Mouse (Mus musculus) urinary bladder, postnatal 4 days (tissue): ENCODE measurements around the gene Nutf2.
"Not testable (repeated sequence)": the region's sequence is repeated elsewhere in the genome, so short reads cannot be mapped to it uniquely, and the experiment has no call there.

ENCODE experiments used
- DNase-seq, 2 experiments: peaks; one replicate each; pipeline ENCODE4 v3.0.0; 2021 to 2022; ENCODE audit warnings: low spot score in 2 of 2

Gene Nutf2

DNA sequence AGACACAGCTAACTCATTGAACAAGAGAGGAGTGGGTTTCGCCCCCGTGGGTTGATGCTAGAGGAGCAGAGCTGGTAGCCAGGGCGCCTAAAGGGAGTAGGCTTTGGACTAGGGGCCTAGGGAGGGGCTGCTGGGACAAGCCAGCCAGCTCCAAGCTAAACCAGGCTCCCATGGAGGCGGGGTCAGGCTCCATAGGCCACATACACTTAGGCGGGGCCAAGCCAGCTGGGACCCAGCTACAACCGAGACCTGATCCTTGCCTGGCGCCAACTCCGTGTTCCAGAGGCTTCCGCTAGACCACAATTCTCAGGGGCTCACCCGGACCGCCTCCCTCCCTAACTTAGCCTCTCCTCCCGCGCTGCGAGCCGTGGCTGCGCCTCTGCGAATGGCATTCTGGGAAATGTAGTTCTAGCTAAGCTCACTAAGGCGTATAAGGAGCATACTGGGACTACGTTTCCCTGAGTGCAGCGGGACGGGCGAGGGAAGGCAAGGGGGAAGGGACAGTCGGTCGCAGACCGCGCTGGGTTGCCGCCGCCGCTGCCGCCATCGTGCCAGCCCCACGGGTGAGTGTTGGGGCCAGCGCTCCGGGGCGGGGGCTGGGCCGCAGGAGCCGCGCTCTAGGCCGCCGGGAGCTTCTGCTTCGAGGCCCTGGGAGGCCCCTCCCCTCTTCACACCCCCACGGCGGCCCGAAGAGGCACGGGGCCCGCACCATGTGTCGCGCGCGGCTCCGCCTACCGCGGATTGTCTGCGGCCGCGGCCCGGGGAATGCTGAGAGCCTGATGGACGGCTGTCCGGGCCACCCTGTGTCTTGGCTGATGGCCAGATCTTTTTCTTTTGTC, at the start of gene Nutf2:
Gene Nutf2, plus strand, starts transcription at position 438 of the 839 bp plus-strand sequence.
- peak; percentile 94 to 97 for DNase-seq

GRCm38 (mm10) chr8:105811061-105811460, 49.3 kb upstream of the Nutf2 start:
- DNase-seq, result no peak

- DNase-seq, result no peak
These were observed 48.8 kb upstream of the Nutf2 start for GRCm38 (mm10) chr8:105811543-105811942.

GRCm38 (mm10) chr8:105812511-105812910, 47.9 kb upstream of the Nutf2 start:
- no peak for DNase-seq

DNA sequence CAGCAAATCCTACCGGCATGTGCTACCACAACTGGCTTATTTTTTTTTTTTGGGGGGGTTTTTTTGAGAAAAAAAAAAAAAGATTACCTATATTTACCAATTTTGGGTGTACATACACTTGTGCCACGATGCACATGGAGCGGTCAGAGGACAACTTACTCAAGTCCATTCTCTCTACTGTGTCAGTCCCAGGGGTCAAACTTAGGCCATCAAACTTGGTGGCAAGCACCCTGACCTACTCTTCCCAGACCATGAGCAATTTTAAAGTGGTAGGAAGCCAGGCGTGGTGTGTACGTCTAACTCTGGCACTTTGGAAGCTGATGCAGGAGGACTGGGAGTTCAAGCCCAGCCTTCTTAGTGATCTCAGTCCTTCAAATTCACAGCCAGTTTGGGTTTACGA, 47.1 kb upstream of the Nutf2 start:
- no peak for DNase-seq

DNA sequence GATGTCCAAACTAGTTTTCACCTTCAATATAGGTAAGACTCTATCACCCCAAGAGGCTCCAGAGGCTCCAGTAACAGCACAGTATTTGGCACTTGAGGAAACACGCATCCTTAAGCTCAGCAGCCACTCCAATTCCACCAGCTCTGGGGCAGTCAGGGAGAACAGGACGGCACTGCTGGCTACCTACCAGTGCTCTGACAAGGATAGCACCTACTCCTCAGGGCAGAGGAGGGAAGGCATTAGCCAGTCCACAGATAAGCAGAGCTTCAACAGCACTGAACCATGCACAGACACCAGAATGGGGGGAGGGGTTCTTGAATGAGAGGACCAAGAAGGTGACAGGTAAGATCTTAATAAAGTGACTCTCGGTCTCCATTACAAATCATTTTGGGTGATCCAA, 40.7 kb upstream of the Nutf2 start:
- DNase-seq, result no peak

DNA sequence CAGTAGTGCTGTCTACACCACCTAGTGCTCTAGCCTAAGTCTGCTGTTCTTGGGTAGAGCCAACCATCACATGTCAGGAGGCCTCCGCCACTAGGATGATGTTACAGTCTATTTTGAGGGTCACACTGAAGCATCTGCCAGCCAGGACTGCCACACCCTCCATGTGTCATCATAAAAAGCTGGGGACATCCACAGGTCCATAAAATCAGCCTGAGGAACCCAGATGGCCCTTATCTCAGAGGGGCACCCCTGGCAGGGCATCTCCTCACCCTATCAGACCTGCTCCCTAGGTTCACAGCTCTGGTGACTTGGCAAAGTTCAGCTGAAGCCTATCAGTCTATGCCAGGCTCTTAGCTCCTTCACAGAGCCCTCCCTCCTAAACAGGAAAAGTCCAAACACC, 39.5 kb upstream of the Nutf2 start:
- DNase-seq, result no peak

DNA sequence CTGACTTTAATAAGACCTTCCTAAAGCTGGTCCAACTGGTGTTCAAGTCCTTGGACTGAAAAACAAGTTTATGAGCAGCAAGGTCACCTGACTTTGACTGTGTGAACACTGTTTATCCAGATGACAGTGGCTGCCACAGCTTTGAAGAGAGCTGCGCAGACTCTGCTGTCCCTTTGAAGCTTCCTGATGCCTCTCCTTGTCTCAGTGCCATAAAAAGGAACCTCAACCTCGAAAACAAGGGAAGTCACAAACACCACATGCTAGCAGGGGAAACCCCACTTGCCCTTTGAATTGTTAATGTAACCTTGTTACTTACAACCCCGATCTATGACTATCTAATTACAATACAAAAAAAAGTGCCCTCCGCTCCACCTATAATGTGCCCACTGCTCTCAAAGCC, 34.9 kb upstream of the Nutf2 start:
- DNase-seq, result no peak

DNA sequence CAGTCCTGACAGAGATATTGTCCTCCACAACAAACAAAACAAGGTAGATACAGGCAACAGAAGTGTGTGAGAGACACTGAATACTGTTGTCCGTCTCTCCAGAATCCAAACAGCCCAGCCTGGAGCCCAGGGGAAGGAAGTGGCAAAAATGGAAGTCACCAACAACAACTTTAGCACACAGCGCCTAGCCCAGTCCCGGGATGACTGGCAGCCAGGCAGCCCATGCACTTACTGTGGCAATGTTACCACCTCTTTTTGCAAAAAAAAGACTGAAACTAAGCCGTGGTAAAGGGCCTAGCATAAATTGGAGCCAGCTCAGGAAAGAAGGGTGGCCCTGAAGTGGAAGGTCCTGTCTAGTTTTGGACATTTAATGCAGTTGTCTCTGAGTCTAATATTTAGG, 34.0 kb upstream of the Nutf2 start:
- no peak for DNase-seq

- DNase-seq, result peak; percentile 94 to 95
These were observed 33.2 kb upstream of the Nutf2 start, which contains the start of the genes Ranbp10 and Tsnaxip1 for GRCm38 (mm10) chr8:105826861-105827848. Gene Ranbp10, minus strand, starts transcription at chr8:105827350. Gene Tsnaxip1, plus strand, starts transcription at chr8:105827731.

DNA sequence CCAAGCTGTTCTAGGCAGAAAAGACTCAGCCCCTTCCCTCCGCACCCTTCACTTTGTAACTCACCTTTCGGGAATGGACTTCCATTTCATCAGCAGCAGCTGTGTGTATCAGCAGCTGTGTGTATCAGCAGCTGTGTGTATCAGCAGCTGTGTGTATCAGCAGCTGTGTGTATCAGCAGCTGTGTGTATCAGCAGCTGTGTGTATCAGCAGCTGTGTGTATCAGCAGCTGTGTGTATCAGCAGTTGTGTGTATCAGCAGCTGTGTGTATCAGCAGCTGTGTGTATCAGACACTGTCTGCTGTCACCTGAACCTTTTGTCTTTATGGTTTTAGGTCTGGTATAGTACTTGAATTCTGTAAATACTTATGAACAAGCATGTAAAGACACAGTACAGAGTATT, 26.6 kb upstream of the Nutf2 start:
- DNase-seq, result not testable (repeated sequence)

- DNase-seq, result peak; percentile 52 to 78
These were observed 25.1 kb upstream of the Nutf2 start for GRCm38 (mm10) chr8:105835318-105835717.

DNA sequence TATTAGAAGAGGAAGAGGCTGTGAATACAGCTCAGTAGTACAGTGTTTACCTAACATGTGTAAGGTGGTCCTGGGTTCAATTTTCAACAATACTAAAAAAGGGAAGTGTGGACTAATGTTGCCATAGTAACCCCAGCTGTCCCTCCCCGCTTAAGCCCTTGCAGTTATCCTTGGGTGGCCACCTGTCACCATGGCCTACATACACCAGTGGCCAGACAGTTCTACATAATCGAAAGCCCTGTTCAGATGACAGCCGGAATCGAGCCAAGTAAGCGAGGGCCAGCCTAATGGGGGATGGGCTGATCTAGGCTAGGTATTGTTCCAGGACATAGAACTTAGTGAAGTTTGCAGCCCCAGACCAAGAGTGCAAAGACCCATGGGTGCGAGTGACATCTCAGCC, 23.4 kb upstream of the Nutf2 start:
- no peak for DNase-seq

DNA sequence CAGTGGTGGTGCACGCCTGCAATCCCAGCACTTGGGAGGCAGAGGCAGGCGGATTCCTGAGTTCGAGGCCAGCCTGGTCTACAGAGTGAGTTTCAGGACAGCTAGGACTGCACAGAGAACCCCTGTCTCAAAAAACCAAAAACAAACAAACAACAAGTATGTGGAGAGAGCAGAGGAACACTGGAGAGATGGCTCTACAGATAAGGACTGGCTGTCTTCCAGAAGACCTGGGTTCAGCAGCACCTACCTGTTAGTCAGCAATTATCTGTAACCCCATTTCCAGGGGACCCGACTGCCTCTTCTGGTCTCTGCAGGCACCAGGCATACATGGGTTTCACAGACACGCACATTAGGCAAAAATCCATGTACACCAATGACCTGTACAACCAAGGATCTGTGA, 21.2 kb upstream of the Nutf2 start:
- DNase-seq, result no peak

- DNase-seq, result no peak
These were observed 13.7 kb upstream of the Nutf2 start for GRCm38 (mm10) chr8:105846678-105847077.

DNA sequence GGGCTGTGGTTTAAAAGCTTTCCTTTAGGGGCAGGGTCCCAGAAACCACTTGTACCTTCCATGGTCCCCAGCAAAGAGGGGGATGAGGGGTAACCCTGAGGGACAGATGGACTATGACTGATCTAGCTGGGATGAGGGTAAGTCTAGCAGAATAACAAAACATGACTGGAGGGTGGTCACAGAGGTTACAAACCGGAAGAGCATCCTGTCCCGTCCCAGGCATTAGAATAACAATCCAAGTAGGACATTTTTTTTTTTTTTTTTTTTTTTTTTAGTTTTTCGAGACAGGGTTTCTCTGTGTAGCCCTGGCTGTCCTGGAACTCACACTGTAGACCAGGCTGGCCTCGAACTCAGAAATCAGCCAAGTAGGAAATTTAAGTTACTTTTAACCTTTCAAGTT, 10.4 kb upstream of the Nutf2 start:
- no peak for DNase-seq

- no peak for DNase-seq
These were observed 9.8 kb upstream of the Nutf2 start for GRCm38 (mm10) chr8:105850611-105851010.

DNA sequence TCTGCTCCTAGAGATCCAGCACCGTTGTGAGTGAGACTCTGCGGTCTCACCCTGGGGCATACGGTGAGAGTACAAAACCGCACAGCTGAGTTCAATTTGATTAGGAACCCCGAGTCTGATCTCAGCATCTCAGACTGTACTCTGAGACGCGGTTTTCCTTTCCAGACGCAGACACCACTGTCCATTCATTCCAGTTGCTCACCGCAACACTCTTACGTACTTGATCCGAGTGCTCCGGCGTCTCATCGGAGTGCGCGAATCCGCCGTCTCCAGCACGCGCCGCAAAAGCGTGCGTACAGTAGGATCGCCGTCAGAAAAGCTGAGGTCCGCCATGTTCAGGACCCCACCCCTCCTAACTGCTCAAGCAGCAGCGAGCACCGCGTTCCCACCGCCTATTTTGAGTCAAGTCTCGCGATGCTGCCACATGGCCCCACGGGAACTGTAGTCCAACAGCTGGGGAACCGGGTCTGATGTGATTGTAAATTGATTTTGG, 8.7 kb upstream of the Nutf2 start:
- peak; percentile 81 to 90 for DNase-seq

- DNase-seq, result no peak
These were observed 8.1 kb upstream of the Nutf2 start for GRCm38 (mm10) chr8:105852146-105852729.

DNA sequence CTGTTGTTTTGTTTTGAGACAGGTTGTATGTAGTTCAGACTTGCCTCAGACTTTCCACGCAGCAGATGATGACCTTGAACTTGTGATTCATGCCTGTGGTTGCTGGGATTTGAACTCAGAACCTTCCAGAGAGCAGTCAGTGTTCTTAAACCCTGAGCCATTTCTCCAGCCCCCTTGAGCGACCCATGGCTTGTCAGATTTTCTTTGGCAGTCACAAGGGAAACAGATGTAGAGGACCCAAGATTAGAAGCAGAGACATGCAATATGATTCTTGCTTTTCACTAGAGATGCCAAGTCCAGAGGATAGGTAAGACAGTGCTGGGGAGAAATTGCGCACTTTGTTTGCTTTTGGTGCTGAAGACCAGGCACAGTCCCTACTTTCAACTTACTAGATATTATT, 7.2 kb upstream of the Nutf2 start, which contains the start of gene Cenpt:
Gene Cenpt, minus strand, starts transcription at position 101 of the 400 bp plus-strand sequence.
- no peak for DNase-seq

DNA sequence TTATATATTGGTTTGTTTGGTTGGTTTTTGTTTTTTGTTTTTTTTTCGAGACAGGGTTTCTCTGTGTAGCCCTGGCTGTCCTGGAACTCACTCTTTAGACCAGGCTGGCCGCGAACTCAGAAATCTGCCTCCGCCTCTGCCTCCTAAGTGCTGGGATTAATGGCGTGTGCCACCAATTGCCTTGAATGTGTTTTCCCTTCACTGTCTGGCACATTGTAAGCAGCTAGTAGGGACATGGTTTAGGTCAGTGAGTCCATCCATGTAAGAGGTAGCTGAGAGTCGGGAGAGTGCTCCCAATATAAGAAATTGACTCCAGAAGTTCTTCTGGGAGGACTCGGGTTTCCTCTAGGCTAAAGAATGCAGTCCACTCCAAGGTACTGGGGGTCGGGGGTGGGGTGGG, 6.1 kb upstream of the Nutf2 start:
- no peak for DNase-seq

GRCm38 (mm10) chr8:105854715-105855216, 5.6 kb upstream of the Nutf2 start, which contains the start of gene Thap11:
Gene Thap11, plus strand, starts transcription at chr8:105855132.
- peak; percentile 86 to 94 for DNase-seq
